Mouse (Mus musculus): ENCODE measurements around the gene Bnipl. TPM values are rescaled to one million over a fixed set of nuclear protein-coding genes. Genes with fewer than 3 reads are reported as not detected.

Bnipl gene
- total and polyA plus RNA-seq, 3 experiments: 0.03 TPM; not detected in 2

GRCm38 (mm10) chr3:95286011-95286410 is 35.0 kb upstream of the Bnipl start:
- H3K36me3 ChIP-seq (replicated peaks): peaks cover 59% of the 10 kb centered on the region
- no peak for ATAC-seq (ENCODE audit: extremely low read depth, insufficient number of reproducible peaks, low FRiP score, poor library complexity, severe bottlenecking)
- no peaks in the 10 kb centered on the region for H3K9me3 ChIP-seq (replicated peaks)
- H3K4me1 ChIP-seq (ENCODE audit: insufficient read depth, low read depth, low read length): peaks cover 44% of the 10 kb centered on the region
- no peak for TF ChIP-seq GATA2 (IDR thresholded peaks at IDR 0.05; ENCODE audit: borderline replicate concordance, low read depth, low read length)
- TF ChIP-seq POLR2AphosphoS5 (IDR thresholded peaks at IDR 0.05; ENCODE audit: insufficient replicate concordance, low read depth, low read length): no peak
- TF ChIP-seq TAL1 (conservative IDR thresholded peaks at IDR 0.05; ENCODE audit: low read depth, low read length): no peak
- no peak for TF ChIP-seq GATA1 (IDR thresholded peaks at IDR 0.05; ENCODE audit: borderline replicate concordance, low read length)
- no peak for TF ChIP-seq CTCF (IDR thresholded peaks at IDR 0.05; ENCODE audit: low read depth, low read length)
- no peak for DNase-seq (ENCODE audit: low spot score)
- no peaks in the 10 kb centered on the region for H3K27me3 ChIP-seq (ENCODE audit: insufficient read depth, low read length)
- no peak overlapping the region for H3K4me3 ChIP-seq (ENCODE audit: low read depth, low read length)

GRCm38 (mm10) chr3:95285390-95285789 is 34.4 kb upstream of the Bnipl start:
- Histone ChIP-seq H3K4me3 (ENCODE audit: low read depth, low read length) (no peak overlapping the region), H3K4me1 (ENCODE audit: insufficient read depth, low read depth, low read length) (peaks cover 49% of the 10 kb centered on the region), H3K27me3 (ENCODE audit: insufficient read depth, low read length) (no peaks in the 10 kb centered on the region), H3K9me3 (replicated peaks) (no peaks in the 10 kb centered on the region), H3K36me3 (replicated peaks) (peaks cover 53% of the 10 kb centered on the region)
- DNase-seq (ENCODE audit: low spot score): no peak
- TF ChIP-seq CTCF (IDR thresholded peaks at IDR 0.05; ENCODE audit: low read depth, low read length): no peak
- no peak for TF ChIP-seq GATA2 (IDR thresholded peaks at IDR 0.05; ENCODE audit: borderline replicate concordance, low read depth, low read length)
- no peak for TF ChIP-seq GATA1 (IDR thresholded peaks at IDR 0.05; ENCODE audit: borderline replicate concordance, low read length)
- no peak for TF ChIP-seq TAL1 (conservative IDR thresholded peaks at IDR 0.05; ENCODE audit: low read depth, low read length)
- no peak for TF ChIP-seq POLR2AphosphoS5 (IDR thresholded peaks at IDR 0.05; ENCODE audit: insufficient replicate concordance, low read depth, low read length)
- ATAC-seq (ENCODE audit: extremely low read depth, insufficient number of reproducible peaks, low FRiP score, poor library complexity, severe bottlenecking): no peak

GRCm38 (mm10) chr3:95284501-95285281 is 33.7 kb upstream of the Bnipl start:
- no peaks in the 10 kb centered on the region for H3K27me3 ChIP-seq (ENCODE audit: insufficient read depth, low read length)
- DNase-seq (ENCODE audit: low spot score) (no peak), ATAC-seq (ENCODE audit: extremely low read depth, insufficient number of reproducible peaks, low FRiP score, poor library complexity, severe bottlenecking) (no peak)
- no peak overlapping the region; the same call in 1 of the 2 replicates for H3K4me3 ChIP-seq (ENCODE audit: low read depth, low read length)
- no peaks in the 10 kb centered on the region for H3K9me3 ChIP-seq (replicated peaks)
- H3K4me1 ChIP-seq (ENCODE audit: insufficient read depth, low read depth, low read length): peaks cover 52% of the 10 kb centered on the region
- TF ChIP-seq CTCF (IDR thresholded peaks at IDR 0.05; ENCODE audit: low read depth, low read length) (no peak), POLR2AphosphoS5 (IDR thresholded peaks at IDR 0.05; ENCODE audit: insufficient replicate concordance, low read depth, low read length) (no peak), TAL1 (conservative IDR thresholded peaks at IDR 0.05; ENCODE audit: low read depth, low read length) (no peak), GATA1 (IDR thresholded peaks at IDR 0.05; ENCODE audit: borderline replicate concordance, low read length) (no peak), GATA2 (IDR thresholded peaks at IDR 0.05; ENCODE audit: borderline replicate concordance, low read depth, low read length) (no peak)
- peaks cover 46% of the 10 kb centered on the region for H3K36me3 ChIP-seq (replicated peaks)

- H3K4me3 ChIP-seq (ENCODE audit: low read depth, low read length): peak overlapping the region; percentile 78
Measured at GRCm38 (mm10) chr3:95284062-95284461, 33.1 kb upstream of the Bnipl start.

GRCm38 (mm10) chr3:95283589-95283941 is 32.6 kb upstream of the Bnipl start:
- no peaks in the 10 kb centered on the region for H3K9me3 ChIP-seq (replicated peaks)
- H3K4me1 ChIP-seq (ENCODE audit: insufficient read depth, low read depth, low read length): peaks cover 63% of the 10 kb centered on the region
- peak overlapping the region; percentile 78 for H3K4me3 ChIP-seq (ENCODE audit: low read depth, low read length)
- no peaks in the 10 kb centered on the region for H3K27me3 ChIP-seq (ENCODE audit: insufficient read depth, low read length)
- DNase-seq (ENCODE audit: low spot score) (no peak), ATAC-seq (ENCODE audit: extremely low read depth, insufficient number of reproducible peaks, low FRiP score, poor library complexity, severe bottlenecking) (no peak)
- no peak for TF ChIP-seq GATA1 (IDR thresholded peaks at IDR 0.05; ENCODE audit: borderline replicate concordance, low read length)
- TF ChIP-seq POLR2AphosphoS5 (IDR thresholded peaks at IDR 0.05; ENCODE audit: insufficient replicate concordance, low read depth, low read length): no peak
- TF ChIP-seq GATA2 (IDR thresholded peaks at IDR 0.05; ENCODE audit: borderline replicate concordance, low read depth, low read length): no peak
- peaks cover 40% of the 10 kb centered on the region for H3K36me3 ChIP-seq (replicated peaks)

More at GRCm38 (mm10) chr3:95284062-95284461, 33.1 kb upstream of the Bnipl start:
- ATAC-seq (ENCODE audit: extremely low read depth, insufficient number of reproducible peaks, low FRiP score, poor library complexity, severe bottlenecking) (no peak), DNase-seq (ENCODE audit: low spot score) (no peak)
- Histone ChIP-seq H3K9me3 (replicated peaks) (no peaks in the 10 kb centered on the region), H3K27me3 (ENCODE audit: insufficient read depth, low read length) (no peaks in the 10 kb centered on the region), H3K4me1 (ENCODE audit: insufficient read depth, low read depth, low read length) (peaks cover 59% of the 10 kb centered on the region), H3K36me3 (replicated peaks) (peaks cover 43% of the 10 kb centered on the region)
- no peak for TF ChIP-seq GATA2 (IDR thresholded peaks at IDR 0.05; ENCODE audit: borderline replicate concordance, low read depth, low read length)
- TF ChIP-seq GATA1 (IDR thresholded peaks at IDR 0.05; ENCODE audit: borderline replicate concordance, low read length): no peak
- no peak for TF ChIP-seq CTCF (IDR thresholded peaks at IDR 0.05; ENCODE audit: low read depth, low read length)
- TF ChIP-seq POLR2AphosphoS5 (IDR thresholded peaks at IDR 0.05; ENCODE audit: insufficient replicate concordance, low read depth, low read length): no peak
- no peak for TF ChIP-seq TAL1 (conservative IDR thresholded peaks at IDR 0.05; ENCODE audit: low read depth, low read length)

GRCm38 (mm10) chr3:95282865-95283588 is 32.0 kb upstream of the Bnipl start:
- TF ChIP-seq TAL1 (conservative IDR thresholded peaks at IDR 0.05; ENCODE audit: low read depth, low read length) (no peak), GATA1 (IDR thresholded peaks at IDR 0.05; ENCODE audit: borderline replicate concordance, low read length) (no peak), CTCF (IDR thresholded peaks at IDR 0.05; ENCODE audit: low read depth, low read length) (no peak), GATA2 (IDR thresholded peaks at IDR 0.05; ENCODE audit: borderline replicate concordance, low read depth, low read length) (no peak), POLR2AphosphoS5 (IDR thresholded peaks at IDR 0.05; ENCODE audit: insufficient replicate concordance, low read depth, low read length) (no peak)
- no peaks in the 10 kb centered on the region for H3K9me3 ChIP-seq (replicated peaks)
- H3K27me3 ChIP-seq (ENCODE audit: insufficient read depth, low read length): no peaks in the 10 kb centered on the region
- peak overlapping the region; percentile 78 for H3K4me3 ChIP-seq (ENCODE audit: low read depth, low read length)
- DNase-seq (ENCODE audit: low spot score) (peak; percentile 83), ATAC-seq (ENCODE audit: extremely low read depth, insufficient number of reproducible peaks, low FRiP score, poor library complexity, severe bottlenecking) (peak; percentile 32)
- H3K36me3 ChIP-seq (replicated peaks): peaks cover 39% of the 10 kb centered on the region
- peaks cover 68% of the 10 kb centered on the region for H3K4me1 ChIP-seq (ENCODE audit: insufficient read depth, low read depth, low read length)
